In the genomic region with DNA sequence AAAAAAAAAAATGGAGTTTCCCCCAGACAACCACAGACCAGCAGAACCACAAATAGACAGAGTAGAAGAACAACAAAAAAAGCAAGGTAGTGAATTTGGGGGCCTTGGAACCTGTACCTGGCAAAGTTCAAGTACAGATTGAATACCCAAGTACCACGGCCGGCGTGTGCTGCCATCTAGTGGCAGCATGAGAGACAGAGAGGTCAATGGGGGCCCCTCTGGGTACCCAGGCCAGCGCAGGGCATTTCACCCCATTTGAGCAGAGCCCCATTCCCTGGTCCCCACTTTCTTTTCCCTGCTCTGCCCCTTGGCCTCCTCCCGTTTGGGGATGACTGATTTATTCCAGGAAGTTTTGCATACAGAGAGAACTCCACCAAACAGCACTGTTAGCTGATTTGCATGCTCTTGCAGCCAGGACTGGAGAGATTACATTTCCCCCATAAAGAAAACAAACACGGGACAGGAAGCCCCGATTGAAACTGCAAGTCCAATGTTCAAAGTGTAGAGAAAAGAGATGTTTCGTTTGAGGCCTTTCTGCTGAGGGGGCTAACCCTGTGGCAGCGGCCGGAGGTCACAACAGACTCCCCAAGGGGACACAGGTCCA, we compare ENCODE assay signal across 9 mouse cellular contexts. TPM values are rescaled to one million over a fixed set of nuclear protein-coding genes. Genes with fewer than 3 reads are reported as not detected.
A peak's percentile ranks its signal among the peaks of the same experiment; 100 is the strongest.
DNase-seq lines count a peak whose midpoint lies in the region; ATAC-seq and TF ChIP-seq lines count a peak whose summit lies in the region.
"Had no signal": no experiment of that assay in that cellular context is flagged by ENCODE, and none has a peak within 500 bp of the region (broad histone marks: within the 10 kb centered on the region; RNA-seq: fewer than 3 reads in every experiment).

No protein-coding gene starts in this region.

- no peaks in the 10 kb centered on the region for H3K36me3 ChIP-seq in limb, embryonic 10.5 days

- 24% methylated on average over 10 of the region's 10 CpGs for WGBS in cerebellum, adult 2 months
- 22% methylated on average over 10 of the region's 10 CpGs for WGBS in bone marrow, adult 2 months
- 22% methylated on average over 10 of the region's 10 CpGs for WGBS in limb, embryonic 10.5 days

- peak; percentile 22 to 31 for DNase-seq in cerebellum, adult 2 months
- DNase-seq in cerebellum, adult 11 months = no peak
- peak in 1 of 2 experiments; percentile 32 for DNase-seq in layer of hippocampus, adult 2 months (ENCODE audit: low spot score in 2 of 2)
- no peak for DNase-seq in layer of hippocampus, adult 9-10 months (ENCODE audit: low spot score)
- peak; percentile 67 for DNase-seq in limb, embryonic 10.5 days (ENCODE audit: low spot score)
- DNase-seq in ovary, postnatal 36 days (ENCODE audit: low spot score) = no peak

- ATAC-seq in neutrophil, adult 5-6 weeks (ENCODE audit: extremely low read depth, insufficient number of reproducible peaks, low FRiP score, poor library complexity, severe bottlenecking) = peak; percentile 51; the same call in 1 of the 2 replicates

- H3K27ac ChIP-seq in cerebellum, adult 2 months (ENCODE audit: insufficient read depth, low read length) = no peak overlapping the region
- no peak overlapping the region for H3K27ac ChIP-seq in layer of hippocampus, adult 2 months
- no peak overlapping the region for H3K27ac ChIP-seq in bone marrow, adult 2 months (ENCODE audit: control insufficient read depth, insufficient read depth, low read depth, low read length, poor library complexity)
- H3K27ac ChIP-seq in limb, embryonic 10.5 days = no peak overlapping the region

- no peaks in the 10 kb centered on the region for H3K9me3 ChIP-seq in limb, embryonic 10.5 days (replicated peaks)

- H3K27me3 ChIP-seq in cerebellum, adult 2 months (ENCODE audit: control insufficient read depth, insufficient read depth, low read length) = no peaks in the 10 kb centered on the region; the same call in 1 of the 2 replicates
- H3K27me3 ChIP-seq in limb, embryonic 10.5 days (ENCODE audit: low read depth, poor library complexity, severe bottlenecking) = peaks cover 41% of the 10 kb centered on the region

- no peak for TF ChIP-seq POLR2A in cerebellum, adult 2 months (IDR thresholded peaks at IDR 0.05; ENCODE audit: borderline replicate concordance, insufficient read depth, low read length)
- TF ChIP-seq POLR2A in bone marrow, adult 2 months (IDR thresholded peaks at IDR 0.05; ENCODE audit: borderline replicate concordance, control insufficient read depth, low read depth, low read length) = no peak

- peak; percentile 62 for TF ChIP-seq CTCF in cerebellum, adult 2 months (IDR thresholded peaks at IDR 0.05; ENCODE audit: borderline replicate concordance, insufficient read depth, low read depth, low read length)
- peak; percentile 89 for TF ChIP-seq CTCF in layer of hippocampus, adult 2 months (conservative IDR thresholded peaks at IDR 0.05)
- peak; percentile 86 for TF ChIP-seq CTCF in bone marrow, adult 2 months (IDR thresholded peaks at IDR 0.05; ENCODE audit: control insufficient read depth, insufficient read depth, low read length)

- H3K4me3 ChIP-seq in cerebellum, adult 2 months (replicated peaks; ENCODE audit: insufficient read depth, low read depth, low read length) = no peak overlapping the region
- no peak overlapping the region for H3K4me3 ChIP-seq in layer of hippocampus, adult 2 months
- H3K4me3 ChIP-seq in bone marrow, adult 2 months (replicated peaks; ENCODE audit: control insufficient read depth, low read depth, low read length) = no peak overlapping the region
- H3K4me3 ChIP-seq in limb, embryonic 10.5 days = no peak overlapping the region

- H3K4me1 ChIP-seq in cerebellum, adult 2 months (ENCODE audit: control insufficient read depth, insufficient read depth, low read length) = no peaks in the 10 kb centered on the region
- H3K4me1 ChIP-seq in bone marrow, adult 2 months (ENCODE audit: control insufficient read depth, insufficient read depth, low read length) = peaks cover 4% of the 10 kb centered on the region; the same call in 1 of the 2 replicates
- H3K4me1 ChIP-seq in limb, embryonic 10.5 days = 0 out of 2 replicates have a peak, but pooled peaks cover 7% of the 10 kb centered on the region

RNA-seq across cellular contexts. Expression of gene Gfi1b, which starts 0.8 kb away (rescaled TPM):
- 0.18 TPM in 1 of 2 replicates, not detected in the other for polyA plus RNA-seq in cerebellum, adult 2 months (2012; rRNA removed)
- total RNA-seq in layer of hippocampus, adult 2 months (2021) = not detected
- 62.0 and 66.9 TPM in 2 replicates for polyA plus RNA-seq in bone marrow, adult 2 months (2011; ENCODE audit: insufficient read depth, insufficient read length, low replicate concordance, missing spikeins)
- polyA plus RNA-seq in limb, embryonic 10.5 days (2016; fragmentation: Nextera tagmentation; extraction: Ambion mirVana) = 3.5 and 4.2 TPM in 2 replicates
- 0.35 and 0.98 TPM in 2 replicates for total RNA-seq in neutrophil, adult 5-6 weeks (2017)
- total RNA-seq: left cerebral cortex, adult 18-20 months had no signal

RNA-seq across cellular contexts. Expression of gene Tsc1, which starts 18.4 kb away (rescaled TPM):
- 34.4 and 34.9 TPM in 2 replicates for polyA plus RNA-seq in cerebellum, adult 2 months (2012; rRNA removed)
- total RNA-seq in layer of hippocampus, adult 2 months (2021) = 10 to 100 TPM; 47.1 to 49.1 TPM
- polyA plus RNA-seq in bone marrow, adult 2 months (2011; ENCODE audit: insufficient read depth, insufficient read length, low replicate concordance, missing spikeins) = 9.4 and 12.5 TPM in 2 replicates
- polyA plus RNA-seq in limb, embryonic 10.5 days (2016; fragmentation: Nextera tagmentation; extraction: Ambion mirVana) = 24.2 and 26.9 TPM in 2 replicates
- total RNA-seq in neutrophil, adult 5-6 weeks (2017) = 32.5 and 32.9 TPM in 2 replicates

RNA-seq across cellular contexts. Expression of gene Gtf3c5, which starts 39.1 kb away (rescaled TPM):
- 32.4 and 32.6 TPM in 2 replicates for polyA plus RNA-seq in cerebellum, adult 2 months (2012; rRNA removed)
- total RNA-seq in layer of hippocampus, adult 2 months (2021) = 10 to 100 TPM; 18.2 to 20.7 TPM
- polyA plus RNA-seq in bone marrow, adult 2 months (2011; ENCODE audit: insufficient read depth, insufficient read length, low replicate concordance, missing spikeins) = 14.5 and 14.7 TPM in 2 replicates
- polyA plus RNA-seq in limb, embryonic 10.5 days (2016; fragmentation: Nextera tagmentation; extraction: Ambion mirVana) = 69.9 and 71.6 TPM in 2 replicates
- total RNA-seq in neutrophil, adult 5-6 weeks (2017) = 9.5 and 10.4 TPM in 2 replicates

RNA-seq across cellular contexts. Expression of gene Cel, which starts 59.4 kb away (rescaled TPM):
- 0.10 TPM in 2 replicates for polyA plus RNA-seq in cerebellum, adult 2 months (2012; rRNA removed)
- not detected for total RNA-seq in layer of hippocampus, adult 2 months (2021)
- 0.72 TPM in 1 of 2 replicates, not detected in the other for polyA plus RNA-seq in bone marrow, adult 2 months (2011; ENCODE audit: insufficient read depth, insufficient read length, low replicate concordance, missing spikeins)
- not detected in 2 replicates for polyA plus RNA-seq in limb, embryonic 10.5 days (2016; fragmentation: Nextera tagmentation; extraction: Ambion mirVana)
- total RNA-seq in neutrophil, adult 5-6 weeks (2017) = not detected in 2 replicates
- total RNA-seq: left cerebral cortex, adult 18-20 months had no signal

Comparison
In these comparisons a context has a peak if more than half of its experiments do, and no peak if none do; other contexts are left out.
1. DNase-seq: peak in cerebellum, adult 2 months (2 of 2) and limb, embryonic 10.5 days (single experiment); none in cerebellum, adult 11 months (single experiment), layer of hippocampus, adult 9-10 months (single experiment) and ovary, postnatal 36 days (single experiment).
2. RNA of gene Gfi1b, which starts 0.8 kb away (polyA plus RNA-seq): 62.0 to 66.9 TPM in bone marrow, adult 2 months; 3.5 to 4.2 TPM in limb, embryonic 10.5 days and 0.18 TPM in cerebellum, adult 2 months; every median in the first group is over 10 times any median in the second.
3. Peak in every context shown above with its lines, with median percentiles within 50 percentile points of each other: CTCF ChIP-seq.